Mouse (Mus musculus) left cerebral cortex, postnatal 4 days (tissue): ENCODE measurements around the gene Garnl3. TPM values are rescaled to one million over a fixed set of nuclear protein-coding genes. Genes with fewer than 3 reads are reported as not detected.

Source experiments
- DNase-seq: peaks from one replicate; pipeline ENCODE4 v3.0.0-alpha.2; 2022
- intact Hi-C: fragments of 180-260 bp; cut with DNase I; formaldehyde crosslinking; loops from one replicate; pipeline ENCODE4 v1.15.1; 2025
- total RNA-seq, 2 experiments: library from RNA; stranded (reverse); gene quantifications; 2 replicates each; pipeline ENCODE4 v1.2.3; 2021

Gene Garnl3
- total RNA-seq, 2 experiments from 2014 or later, result 158 to 162 TPM

DNA sequence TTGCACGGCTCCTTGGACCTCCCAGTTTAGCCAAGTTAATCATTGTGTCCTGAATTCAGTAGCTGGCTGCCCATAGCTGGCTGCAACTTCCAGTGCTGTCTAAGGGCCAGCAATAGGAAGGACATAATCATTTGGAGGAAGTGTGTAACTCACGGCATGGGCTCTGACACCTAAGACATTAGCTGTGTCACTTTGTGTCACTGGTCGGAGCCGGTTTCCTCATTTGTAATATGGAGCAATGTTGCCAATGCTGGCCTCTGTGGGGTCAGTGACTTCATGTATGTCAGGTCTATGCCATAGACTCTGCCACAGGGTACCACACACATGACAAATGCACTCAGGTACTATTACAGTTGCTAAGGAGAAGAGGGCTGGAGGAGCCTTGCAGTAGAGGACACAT lies 171.2 kb downstream of the Garnl3 start:
- DNase-seq, result no peak
- intact Hi-C loops, result no loop called here

DNA sequence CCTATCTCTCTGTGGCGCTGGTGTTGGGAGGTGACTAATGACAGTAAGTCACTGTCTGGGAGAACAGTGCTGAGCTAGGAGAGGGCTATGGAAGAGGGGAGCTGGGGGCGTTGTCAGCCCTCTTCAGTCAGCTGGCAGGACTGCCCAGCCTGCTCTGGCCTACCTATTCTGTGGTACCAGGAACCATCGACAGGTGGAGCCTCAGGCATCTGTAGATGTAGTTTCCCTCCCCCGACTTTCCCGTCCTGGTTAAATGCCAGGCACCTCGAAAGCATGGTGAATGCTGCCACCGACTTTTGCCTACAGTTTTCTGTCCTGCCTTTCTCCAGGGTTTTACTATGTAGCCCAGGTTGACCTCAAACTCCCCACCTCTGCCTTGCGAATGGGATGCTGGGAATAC lies 174.1 kb downstream of the Garnl3 start:
- no peak for DNase-seq
- intact Hi-C loops, result no loop called here

GRCm38 (mm10) chr2:32954581-32954980 lies 176.9 kb downstream of the Garnl3 start:
- no peak for DNase-seq
- intact Hi-C loops, result no loop called here

DNA sequence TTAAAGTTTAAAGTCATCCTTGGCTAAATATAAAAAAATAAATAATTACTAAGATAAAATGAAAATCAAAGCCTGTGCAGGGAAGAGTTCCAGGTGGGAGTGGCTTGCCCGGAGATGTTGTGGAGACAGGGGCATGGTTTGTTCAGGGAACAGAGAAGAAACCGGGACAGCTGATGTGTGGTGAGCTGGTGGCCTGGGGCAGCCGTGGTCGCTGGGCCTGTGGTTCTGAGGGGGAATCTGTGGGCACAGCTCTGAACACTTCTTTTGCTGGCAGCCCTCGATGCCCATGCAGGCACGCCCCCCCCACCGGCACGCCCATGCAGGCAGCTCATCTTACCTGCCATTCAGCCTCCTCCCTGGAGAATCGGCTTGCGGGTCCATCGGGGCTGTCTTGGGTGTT lies 184.0 kb downstream of the Garnl3 start:
- DNase-seq, result no peak
- intact Hi-C loops, result no loop called here

GRCm38 (mm10) chr2:32940483-32940882 lies 191.0 kb downstream of the Garnl3 start:
- intact Hi-C loops, result no loop called here
- no peak for DNase-seq

- intact Hi-C loops, result no loop called here
- DNase-seq, result peak; percentile 50
Observed at GRCm38 (mm10) chr2:32939418-32939817, 192.0 kb downstream of the Garnl3 start.

- intact Hi-C loops, result no loop called here
- DNase-seq, result no peak
Observed at GRCm38 (mm10) chr2:32938741-32939140, 192.7 kb downstream of the Garnl3 start.

Other genes starting within 250 kb of the Garnl3 start
- 100 to 1,000 TPM; 200 to 215 TPM for gene Rpl12, start 170.1 kb downstream of the Garnl3 start, total RNA-seq
- 10 to 100 TPM; 47.6 to 47.7 TPM for gene Lrsam1, start 170.0 kb downstream of the Garnl3 start, total RNA-seq
- gene Slc2a8, start 149.6 kb downstream of the Garnl3 start, total RNA-seq, result 10 to 100 TPM; 17.1 to 20.3 TPM
- gene Angptl2, start 84.4 kb upstream of the Garnl3 start, total RNA-seq, result 1 to 10 TPM; 4.7 to 7.2 TPM
- gene Ralgps1, start 239.8 kb upstream of the Garnl3 start, total RNA-seq, result 100 to 1,000 TPM; 117 to 123 TPM